Mouse (Mus musculus): ENCODE measurements around the gene Slc25a24. TPM values are rescaled to one million over a fixed set of nuclear protein-coding genes. Genes with fewer than 3 reads are reported as not detected.

Slc25a24 gene
- 22.3 and 29.5 TPM in 2 replicates for total RNA-seq (2017)

DNA sequence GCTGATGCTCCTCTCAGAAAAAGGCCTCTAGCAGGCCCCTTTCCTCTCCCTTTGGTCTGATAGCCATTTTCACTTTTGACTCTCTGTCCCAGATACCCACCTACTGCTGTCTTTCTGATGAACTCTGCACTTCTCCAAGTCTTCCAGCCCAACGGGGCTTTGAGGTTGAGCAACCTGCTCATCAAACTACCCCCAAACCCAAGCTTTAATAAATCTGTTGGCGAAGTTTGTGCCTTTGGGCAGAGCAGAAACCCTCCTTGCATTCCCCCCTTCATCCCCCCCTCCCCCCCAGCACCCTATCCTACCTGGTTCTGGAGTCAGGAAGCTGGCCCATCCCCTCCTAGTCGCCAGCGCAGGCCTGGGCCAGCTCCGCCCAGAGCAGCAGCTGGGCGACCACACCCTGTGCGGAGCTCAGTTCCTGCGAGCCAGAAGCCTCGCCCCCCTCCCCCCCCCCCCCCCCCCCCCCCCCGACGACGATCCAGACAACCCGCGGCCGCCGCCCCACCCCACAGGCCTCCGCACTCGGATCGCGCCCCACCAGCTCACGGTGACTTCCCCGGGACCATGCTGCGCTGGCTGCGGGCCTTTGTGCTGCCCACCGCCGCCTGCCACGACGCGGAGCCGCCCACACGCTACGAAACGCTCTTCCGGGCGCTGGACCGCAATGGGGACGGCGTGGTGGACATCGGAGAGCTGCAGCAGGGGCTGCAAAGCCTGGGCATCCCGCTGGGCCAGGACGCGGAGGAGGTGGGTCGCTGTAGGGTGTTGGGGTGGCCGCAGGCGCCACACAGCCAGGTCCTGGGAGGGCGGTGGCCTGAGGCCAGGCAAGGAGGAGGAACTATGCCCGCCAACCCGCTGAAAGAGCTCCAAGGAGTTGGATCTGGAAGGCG lies at the start of gene Slc25a24:
Gene Slc25a24, plus strand, starts transcription at position 509 of the 890 bp plus-strand sequence.
- peak; percentile 67 for ATAC-seq (replicated peaks; ENCODE audit: low read depth, poor library complexity, severe bottlenecking)

- ATAC-seq (replicated peaks; ENCODE audit: low read depth, poor library complexity, severe bottlenecking) = no peak
Measured at GRCm38 (mm10) chr3:109080169-109080568, 42.8 kb upstream of the Slc25a24 start, which contains the start of gene Slc25a54. Slc25a54 (plus strand) TSS chr3:109080469.

DNA sequence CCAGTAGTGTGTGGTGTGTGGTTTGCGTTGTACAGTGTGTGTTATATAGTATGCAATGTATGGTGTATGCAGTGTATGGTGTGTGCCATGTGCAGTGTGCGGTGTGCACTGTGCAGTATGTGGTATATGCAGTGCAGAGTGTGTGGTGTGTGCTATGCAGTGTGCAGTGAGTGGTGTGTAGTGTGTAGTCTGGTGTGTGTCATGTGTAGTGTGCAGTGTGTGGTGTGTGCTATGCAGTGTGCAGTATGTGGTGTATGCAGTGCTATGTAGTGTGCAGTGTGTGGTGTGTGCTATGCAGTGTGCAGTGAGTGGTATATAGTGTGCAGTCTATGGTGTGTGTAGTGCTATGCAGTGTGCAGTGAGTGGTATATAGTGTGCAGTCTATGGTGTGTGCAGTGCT lies 38.5 kb upstream of the Slc25a24 start:
- ATAC-seq (replicated peaks; ENCODE audit: low read depth, poor library complexity, severe bottlenecking) = no peak

DNA sequence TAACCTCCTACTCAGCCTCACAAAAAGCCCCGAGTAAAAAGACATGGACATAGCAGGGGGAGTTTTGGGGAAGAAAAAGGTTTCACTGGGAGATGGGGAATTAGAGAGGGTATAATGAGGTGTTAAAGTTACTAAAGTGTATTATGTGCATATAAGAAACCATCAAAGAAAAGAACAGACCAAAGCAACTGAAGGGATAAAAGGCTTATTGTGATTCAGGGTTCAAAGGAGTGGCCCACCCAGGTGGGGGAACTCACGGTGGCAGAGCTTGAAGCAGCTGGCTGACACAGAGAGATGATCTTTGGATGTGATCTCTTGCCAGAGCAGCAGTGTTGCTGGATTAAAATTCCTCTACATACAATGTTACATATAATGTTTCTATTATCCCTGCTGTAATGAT lies 34.5 kb upstream of the Slc25a24 start:
- ATAC-seq (replicated peaks; ENCODE audit: low read depth, poor library complexity, severe bottlenecking) = no peak

DNA sequence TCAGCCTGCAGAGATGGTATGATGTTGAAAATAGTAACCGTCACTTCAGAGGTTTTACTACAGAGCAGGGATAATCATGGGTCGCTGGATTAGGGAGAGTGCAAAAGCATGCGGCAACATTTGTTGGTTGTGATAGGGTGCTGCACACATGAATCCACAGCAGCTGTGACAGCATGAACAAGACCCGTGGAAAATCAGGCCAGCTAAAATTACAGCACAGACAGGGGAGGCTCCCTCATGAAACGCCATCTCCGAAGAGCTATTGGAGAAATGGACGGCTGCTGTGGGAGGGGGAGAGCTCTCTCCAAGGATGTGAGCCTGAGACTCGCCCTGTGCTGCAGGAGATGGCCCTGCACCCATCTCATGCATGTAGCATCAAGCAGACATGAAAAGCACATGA lies 18.2 kb upstream of the Slc25a24 start:
- no peak for ATAC-seq (replicated peaks; ENCODE audit: low read depth, poor library complexity, severe bottlenecking)

DNA sequence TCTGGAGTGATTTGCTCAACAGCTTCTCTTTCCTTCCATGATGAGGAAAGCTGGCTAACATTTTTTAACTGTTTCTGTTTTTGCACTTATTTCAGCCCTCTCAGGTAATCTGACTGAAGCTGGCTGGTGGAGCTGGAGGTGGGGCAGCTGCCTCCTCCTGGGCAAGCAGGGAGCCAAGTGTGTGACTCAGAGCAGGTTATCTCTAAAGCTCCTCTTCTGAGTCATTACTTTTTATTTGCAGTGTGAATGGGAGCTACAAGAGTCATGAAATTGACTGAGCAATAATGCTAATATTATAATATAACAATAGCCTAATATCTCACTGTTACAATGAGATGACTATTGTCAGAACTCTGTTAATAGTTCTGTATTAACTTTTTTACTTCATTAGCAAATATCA lies 5.8 kb upstream of the Slc25a24 start:
- no peak for ATAC-seq (replicated peaks; ENCODE audit: low read depth, poor library complexity, severe bottlenecking)

DNA sequence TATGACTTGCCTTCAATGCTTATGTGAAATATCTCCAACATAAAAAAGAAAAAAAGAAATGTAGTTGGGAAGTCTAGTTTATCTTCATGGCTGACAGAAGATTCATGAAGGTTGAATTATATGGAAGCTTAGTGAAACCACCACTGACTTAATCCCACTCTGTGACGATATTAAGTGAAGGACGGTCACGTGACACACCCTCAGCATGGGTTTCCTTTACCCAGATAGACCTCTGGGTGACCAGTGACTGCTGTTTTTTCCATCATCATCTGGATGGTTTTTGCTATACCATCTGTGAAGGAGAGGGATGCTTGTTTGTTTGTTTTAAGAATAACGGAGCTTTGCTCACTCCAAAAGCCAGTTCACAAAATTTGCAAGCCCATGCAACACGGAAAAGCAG lies 3.4 kb upstream of the Slc25a24 start:
- no peak for ATAC-seq (replicated peaks; ENCODE audit: low read depth, poor library complexity, severe bottlenecking)

- ATAC-seq (replicated peaks; ENCODE audit: low read depth, poor library complexity, severe bottlenecking) = no peak
Measured at GRCm38 (mm10) chr3:109119973-109120372, 3.0 kb upstream of the Slc25a24 start.

- ATAC-seq (replicated peaks; ENCODE audit: low read depth, poor library complexity, severe bottlenecking) = peak; percentile 29
Measured at GRCm38 (mm10) chr3:109123531-109123981, 607 bp downstream of the Slc25a24 start.

DNA sequence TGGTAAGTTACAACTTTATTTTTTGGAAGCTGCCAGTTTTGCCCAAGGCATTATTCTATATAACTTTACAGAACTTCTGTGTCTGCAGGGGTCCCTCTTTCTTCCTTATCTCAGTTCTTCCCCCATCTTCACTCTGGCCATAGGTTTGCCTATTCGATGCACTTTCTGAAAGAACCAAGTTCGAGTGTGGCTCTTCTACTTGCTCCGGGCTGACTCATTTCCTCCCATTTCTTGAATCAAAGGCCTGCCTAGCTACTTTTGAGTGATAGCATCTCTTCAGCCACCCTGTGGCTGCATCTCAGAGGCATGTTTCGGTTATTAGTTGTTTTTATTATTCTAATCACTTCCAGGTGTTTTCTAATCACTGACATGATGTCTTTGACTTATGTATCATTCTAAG lies 1.1 kb downstream of the Slc25a24 start:
- 0 out of 2 replicates have a peak, but pooled peaks have one; percentile 9 for ATAC-seq (replicated peaks; ENCODE audit: low read depth, poor library complexity, severe bottlenecking)

DNA sequence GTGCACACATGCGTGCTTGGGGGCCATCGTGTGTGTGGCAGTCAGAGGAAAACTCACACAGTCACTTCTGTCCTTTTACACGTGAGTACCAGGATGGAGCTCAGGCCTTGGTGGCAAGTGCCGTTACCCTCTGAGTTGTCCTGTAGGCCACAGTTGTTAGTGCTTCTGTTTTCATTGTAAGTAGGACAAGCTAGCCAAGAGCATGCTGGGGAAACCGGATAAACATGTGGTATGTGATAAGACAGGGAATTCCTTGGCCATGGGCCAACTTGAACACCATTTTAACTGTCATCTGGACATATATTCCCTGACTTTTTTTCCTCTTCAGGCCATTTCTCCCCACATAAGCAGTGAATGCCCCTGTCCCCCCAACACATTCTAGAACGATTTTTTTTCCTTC lies 2.6 kb downstream of the Slc25a24 start:
- no peak for ATAC-seq (replicated peaks; ENCODE audit: low read depth, poor library complexity, severe bottlenecking)

DNA sequence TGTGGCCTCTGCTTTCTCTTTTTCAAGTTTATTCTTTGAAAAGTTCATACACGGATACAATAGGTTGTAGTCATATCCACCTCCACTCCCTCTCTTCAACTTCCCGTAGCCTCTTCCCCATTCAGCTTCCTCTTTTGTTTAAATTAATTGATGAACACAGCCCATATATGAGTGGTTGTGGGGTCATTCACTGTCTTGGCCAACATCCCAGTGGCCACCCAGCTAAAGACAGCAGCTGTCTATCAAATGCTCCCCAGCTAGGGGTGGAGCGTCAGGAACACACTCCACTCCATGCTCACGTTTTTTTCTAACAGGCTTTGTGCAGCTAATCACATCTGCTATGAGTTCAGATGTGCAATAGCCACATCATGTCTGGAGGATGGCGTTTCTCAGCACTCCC lies 6.8 kb downstream of the Slc25a24 start:
- peak; percentile 79 for ATAC-seq (replicated peaks; ENCODE audit: low read depth, poor library complexity, severe bottlenecking)

DNA sequence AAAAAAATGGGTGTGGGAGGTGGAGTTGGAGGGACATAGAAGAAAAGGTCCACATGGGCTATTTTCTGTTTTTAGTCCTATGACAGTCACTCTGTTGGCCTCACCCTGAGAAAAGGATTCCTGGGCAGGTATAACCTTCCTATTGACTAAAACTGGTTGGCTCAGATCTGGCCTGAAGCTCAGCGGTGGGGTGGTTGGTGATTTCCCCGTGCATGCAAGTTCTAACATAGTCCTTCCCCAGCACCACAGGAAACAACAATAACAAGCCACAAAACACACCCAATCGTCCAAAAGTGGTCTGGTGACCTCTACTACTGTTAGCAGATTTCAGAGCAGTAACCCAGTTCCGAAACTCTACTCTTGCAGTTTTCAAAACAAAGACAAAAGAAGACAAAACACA lies 10.0 kb downstream of the Slc25a24 start:
- no peak for ATAC-seq (replicated peaks; ENCODE audit: low read depth, poor library complexity, severe bottlenecking)

DNA sequence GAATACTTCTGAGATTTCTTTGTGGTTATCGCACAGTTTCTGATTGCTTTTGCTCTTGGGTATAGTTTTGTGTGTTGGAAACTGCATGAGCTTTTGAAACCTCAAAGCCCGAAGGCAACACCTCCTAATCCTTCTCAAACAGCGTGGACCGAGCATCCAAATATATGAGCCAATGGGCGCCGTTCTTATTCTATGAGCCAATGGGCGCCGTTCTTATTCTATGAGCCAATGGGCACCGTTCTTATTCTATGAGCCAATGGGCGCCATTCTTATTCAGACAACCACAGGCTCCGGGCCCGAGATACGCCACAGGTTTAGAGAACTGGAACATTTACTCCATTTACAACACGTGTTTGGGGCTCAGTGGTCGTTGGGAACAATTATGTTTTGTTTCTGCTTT lies 11.1 kb downstream of the Slc25a24 start:
- no peak for ATAC-seq (replicated peaks; ENCODE audit: low read depth, poor library complexity, severe bottlenecking)

DNA sequence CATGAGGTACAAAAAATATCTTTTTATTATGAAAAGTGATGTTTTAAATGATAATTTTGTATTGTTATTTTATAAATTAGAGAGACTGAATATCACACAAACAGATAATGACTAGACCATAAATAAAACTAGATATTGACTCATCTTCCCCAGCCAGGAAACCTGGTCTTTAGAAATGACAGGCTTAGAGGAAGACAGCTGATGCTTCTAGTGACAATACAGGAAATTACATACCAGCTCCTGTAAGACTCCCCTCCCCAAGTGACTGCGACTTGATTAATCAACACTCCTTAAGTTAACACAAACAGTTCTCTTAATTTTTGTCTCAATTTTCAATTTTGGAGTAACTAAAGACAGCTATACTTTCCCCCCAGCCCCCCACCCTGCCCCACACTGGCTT lies 12.4 kb downstream of the Slc25a24 start:
- no peak for ATAC-seq (replicated peaks; ENCODE audit: low read depth, poor library complexity, severe bottlenecking)

- ATAC-seq (replicated peaks; ENCODE audit: low read depth, poor library complexity, severe bottlenecking) = no peak
Measured at GRCm38 (mm10) chr3:109152561-109152960, 29.6 kb downstream of the Slc25a24 start.

- no peak for ATAC-seq (replicated peaks; ENCODE audit: low read depth, poor library complexity, severe bottlenecking)
Measured at GRCm38 (mm10) chr3:109153410-109153809, 30.5 kb downstream of the Slc25a24 start.

DNA sequence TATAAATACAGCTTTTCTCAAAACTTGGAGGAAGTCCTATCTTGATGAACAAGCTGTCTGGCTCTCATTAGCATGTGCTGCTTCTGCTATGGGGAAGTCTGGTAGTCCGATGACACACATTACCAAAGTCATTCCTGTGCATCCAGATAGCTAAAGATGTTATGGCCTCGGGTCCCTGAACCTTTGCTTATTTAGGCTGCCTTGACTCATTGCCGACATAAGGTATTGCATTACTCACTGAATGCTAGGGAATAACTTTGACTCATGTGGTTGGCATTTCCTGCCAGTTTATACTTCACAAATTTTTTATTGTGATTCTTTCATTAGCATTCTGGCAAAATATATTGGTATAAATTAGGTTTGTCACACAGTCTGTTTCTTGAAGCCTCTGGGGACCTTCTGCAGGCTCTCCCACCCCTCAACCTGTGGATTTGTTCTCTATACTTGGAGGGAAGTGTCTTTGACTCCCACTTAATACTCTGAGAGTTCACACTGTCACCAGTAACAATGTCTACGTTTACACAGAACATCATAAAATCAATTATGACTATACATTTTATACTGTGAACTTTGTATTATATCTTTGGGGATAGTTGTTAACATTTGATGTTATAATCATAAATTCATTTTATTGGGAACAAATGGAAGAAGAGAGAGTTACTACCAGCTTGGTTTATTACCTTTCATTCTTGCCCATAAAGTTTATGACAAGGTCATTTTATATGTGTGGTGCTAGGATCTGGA lies 33.1 kb downstream of the Slc25a24 start:
- ATAC-seq (replicated peaks; ENCODE audit: low read depth, poor library complexity, severe bottlenecking) = no peak

DNA sequence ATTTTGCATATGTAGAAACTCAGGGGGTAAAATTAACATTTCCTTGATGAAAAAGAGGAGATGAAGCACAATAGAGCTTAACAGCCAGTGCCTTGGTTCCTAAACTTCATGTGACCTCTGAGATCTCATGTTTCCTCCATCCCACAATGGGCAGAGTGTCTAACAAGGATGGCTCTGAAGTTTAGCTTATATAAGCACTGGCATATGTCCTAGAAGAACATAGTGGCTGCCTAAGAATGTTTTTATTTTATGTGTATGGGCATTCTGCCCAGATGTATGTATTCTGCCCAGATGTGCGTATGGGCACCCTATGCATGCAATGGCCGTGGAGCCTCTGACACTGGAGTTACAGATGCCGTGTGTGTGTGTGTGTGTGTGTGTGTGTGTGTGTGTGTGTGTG lies 34.5 kb downstream of the Slc25a24 start:
- no peak for ATAC-seq (replicated peaks; ENCODE audit: low read depth, poor library complexity, severe bottlenecking)

GRCm38 (mm10) chr3:109164088-109164487 lies 41.1 kb downstream of the Slc25a24 start:
- ATAC-seq (replicated peaks; ENCODE audit: low read depth, poor library complexity, severe bottlenecking) = no peak

DNA sequence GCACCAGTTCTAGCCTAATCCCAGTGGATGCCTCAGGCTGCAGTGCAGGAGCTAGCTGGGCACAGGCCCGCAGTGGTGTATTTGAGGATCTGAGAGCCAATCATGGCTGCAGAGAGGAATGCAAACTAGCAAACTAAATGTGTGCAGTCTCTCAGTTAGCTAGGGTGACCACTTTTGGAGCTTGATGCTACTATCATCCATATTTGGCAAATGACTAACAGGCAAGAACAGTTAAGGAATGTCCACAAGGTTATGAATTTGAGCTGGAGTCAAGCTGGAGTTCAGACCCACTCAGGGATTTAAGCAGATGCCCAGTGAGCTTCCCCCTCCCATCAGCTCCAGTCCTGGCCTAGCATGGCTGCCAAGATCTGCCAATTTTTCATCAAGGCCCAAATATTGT lies 41.7 kb downstream of the Slc25a24 start:
- ATAC-seq (replicated peaks; ENCODE audit: low read depth, poor library complexity, severe bottlenecking) = no peak
